In genomic region chr17:24960852-24961715, GRCm38 (mm10) we compare ENCODE assay signal across 1 mouse cellular context.
A peak's percentile ranks its signal among the peaks of the same experiment; 100 is the strongest.
TF ChIP-seq lines count a peak whose summit lies in the region.

No protein-coding gene starts in this region.

TF ChIP-seq in CH12.LX, 34 proteins besides CTCF, POLR2A, EP300 and RAD21:
- peak; percentile 17; the same call in 1 of the 2 replicates for TF ChIP-seq TCF12 (IDR thresholded peaks at IDR 0.05; ENCODE audit: low read depth, low read length)
- peak; percentile 64 for TF ChIP-seq MAX (IDR thresholded peaks at IDR 0.05; ENCODE audit: low read length)
- TF ChIP-seq TBP (conservative IDR thresholded peaks at IDR 0.05; ENCODE audit: low read depth, low read length) = 0 out of 2 replicates have a peak, but pooled peaks have one; percentile 36
- peak; percentile 51; the same call in 1 of the 2 replicates for TF ChIP-seq NELFE (IDR thresholded peaks at IDR 0.05; ENCODE audit: low read depth, low read length)
- TF ChIP-seq JUND (conservative IDR thresholded peaks at IDR 0.05; ENCODE audit: low read depth, low read length) = no peak
- TF ChIP-seq IRF4 (IDR thresholded peaks at IDR 0.05; ENCODE audit: low read depth, low read length) = peak; percentile 26; the same call in 1 of the 2 replicates
- TF ChIP-seq ETS1 (conservative IDR thresholded peaks at IDR 0.05; ENCODE audit: low read depth, low read length) = no peak
- 0 out of 2 replicates have a peak, but pooled peaks have one; percentile 28 for TF ChIP-seq CHD1 (IDR thresholded peaks at IDR 0.05; ENCODE audit: low read depth, low read length)
- peak; percentile 74 for TF ChIP-seq ELF1 (IDR thresholded peaks at IDR 0.05; ENCODE audit: low read depth, low read length)
